Mouse (Mus musculus): ENCODE results near the gene Rubcn. TPM values are rescaled to one million over a fixed set of nuclear protein-coding genes. Genes with fewer than 3 reads are reported as not detected.
A peak's percentile ranks its signal among the peaks of the same experiment; 100 is the strongest.
"Not testable (repeated sequence)": the region's sequence is repeated elsewhere in the genome, so short reads cannot be mapped to it uniquely, and the experiment has no call there.

Rubcn gene
- polyA plus RNA-seq (2015; fragmentation: Nextera tagmentation; extraction: Ambion mirVana): 26.1 and 28.8 TPM in 2 replicates

DNA sequence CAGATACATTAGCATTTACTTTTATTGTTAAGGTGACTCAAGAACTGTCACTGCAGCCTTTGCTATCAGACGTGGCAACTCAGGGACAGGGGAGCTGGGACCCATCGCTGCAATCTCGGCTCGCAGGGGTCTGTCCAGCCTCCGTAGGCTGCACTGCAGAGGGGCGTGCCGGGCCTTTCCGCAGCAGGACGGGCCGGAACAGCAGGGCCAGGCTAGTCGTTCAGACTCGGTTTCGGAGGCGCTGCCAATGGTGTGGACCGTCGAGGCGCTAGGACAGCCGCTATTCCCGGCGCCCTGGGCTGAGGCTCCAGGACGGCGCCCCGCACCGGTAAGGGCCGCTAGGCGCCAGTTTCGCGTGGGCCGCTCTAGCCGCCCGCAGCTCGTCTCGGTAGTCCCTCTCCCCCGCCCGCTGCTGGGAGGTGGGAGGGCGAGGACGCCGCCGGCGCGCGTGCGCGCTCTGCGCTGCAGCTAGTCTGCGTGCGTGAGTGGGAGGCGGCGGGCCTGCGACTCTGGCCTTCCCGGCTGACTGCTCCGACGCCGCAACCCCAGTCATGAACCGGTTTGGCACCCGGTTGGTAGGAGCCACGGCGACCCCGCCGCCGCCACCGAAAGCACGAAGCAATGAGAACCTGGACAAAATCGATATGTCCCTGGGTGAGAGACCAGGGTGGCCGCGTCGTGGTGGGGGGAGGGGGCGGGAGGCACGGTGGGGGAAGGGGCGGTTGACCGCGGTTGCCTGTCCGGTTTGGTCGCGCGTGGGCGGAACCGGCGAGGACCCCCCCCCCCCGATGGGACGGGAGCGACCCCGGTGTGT lies at the start of gene Rubcn, which contains the start of gene Fyttd1:
TSS of gene Rubcn (minus strand) at position 424 of the 814 bp plus-strand sequence.
TSS of gene Fyttd1 (plus strand) at position 158 of the 814 bp plus-strand sequence.
- ATAC-seq (ENCODE audit: low FRiP score): peak; percentile 96
- H3K9me3 ChIP-seq: no peaks in the 10 kb centered on the region
- WGBS: under 1% methylated on average over 77 of the region's 83 CpGs
- H3K4me3 ChIP-seq: peak within 1 kb of the TSS; percentile 92
- peak within 1 kb of the TSS; percentile 96 for H3K9ac ChIP-seq
- peaks cover 34% of the 10 kb centered on the region for H3K4me1 ChIP-seq (replicated peaks)
- peak within 1 kb of the TSS; percentile 76 for H3K4me2 ChIP-seq
- H3K27me3 ChIP-seq: no peaks in the 10 kb centered on the region
- peak within 1 kb of the TSS; percentile 94 for H3K27ac ChIP-seq
- no peaks in the 10 kb centered on the region for H3K36me3 ChIP-seq

DNA sequence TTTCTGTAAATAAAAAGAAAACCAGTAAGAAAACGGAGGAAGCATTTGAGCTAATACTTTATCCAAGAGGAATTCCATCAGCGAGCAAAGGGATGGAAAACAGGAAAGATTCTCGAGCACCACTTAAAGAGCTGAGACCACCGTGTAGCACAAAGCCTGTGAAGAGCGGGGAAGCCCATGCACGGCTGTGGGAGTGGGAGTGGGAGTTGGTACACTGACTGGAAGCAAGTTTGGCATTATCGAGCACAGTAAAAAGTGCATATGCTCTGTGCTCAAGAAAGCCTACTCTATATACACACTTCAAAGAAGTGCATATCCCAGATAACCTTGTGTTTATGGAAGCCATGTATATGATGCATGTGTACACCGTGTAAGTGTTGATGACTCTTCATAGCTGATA lies 49.5 kb upstream of the Rubcn start:
- peaks cover 4% of the 10 kb centered on the region; the same call in 1 of the 2 replicates for H3K4me1 ChIP-seq (replicated peaks)
- H3K27me3 ChIP-seq: no peaks in the 10 kb centered on the region
- H3K4me2 ChIP-seq: no peak overlapping the region
- no peak overlapping the region for H3K27ac ChIP-seq
- no peak overlapping the region for H3K4me3 ChIP-seq
- H3K9me3 ChIP-seq: no peaks in the 10 kb centered on the region
- no peak for ATAC-seq (ENCODE audit: low FRiP score)
- H3K36me3 ChIP-seq: peaks cover 18% of the 10 kb centered on the region
- no peak overlapping the region for H3K9ac ChIP-seq
- 96% methylated on average over 8 of the region's 8 CpGs for WGBS

DNA sequence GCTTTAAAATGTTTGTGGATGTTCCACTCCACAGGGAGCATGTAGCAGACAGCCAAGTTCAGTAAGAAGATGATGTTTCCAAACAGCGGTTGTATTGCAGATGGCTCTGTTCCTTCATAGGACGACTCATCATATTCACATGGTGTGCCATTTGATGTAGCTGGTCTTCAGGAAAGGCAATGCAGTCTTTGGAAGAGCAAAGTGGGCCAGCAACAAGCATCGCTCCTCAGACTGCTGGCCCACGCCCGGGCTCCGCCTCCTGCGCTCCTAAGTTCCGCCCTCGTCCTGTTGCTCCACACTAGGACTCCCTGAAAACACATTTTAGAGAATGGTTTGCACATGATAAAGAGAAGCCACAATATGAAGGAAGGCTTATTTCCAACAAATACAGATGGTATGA lies 49.1 kb upstream of the Rubcn start:
- H3K27ac ChIP-seq; H3K4me3 ChIP-seq; H3K9me3 ChIP-seq; H3K27me3 ChIP-seq; H3K9ac ChIP-seq; H3K4me2 ChIP-seq; H3K4me1 ChIP-seq (replicated peaks); ATAC-seq (ENCODE audit: low FRiP score): not testable (repeated sequence)
- peaks cover 22% of the 10 kb centered on the region for H3K36me3 ChIP-seq
- 95% methylated on average over 9 of the region's 9 CpGs for WGBS

DNA sequence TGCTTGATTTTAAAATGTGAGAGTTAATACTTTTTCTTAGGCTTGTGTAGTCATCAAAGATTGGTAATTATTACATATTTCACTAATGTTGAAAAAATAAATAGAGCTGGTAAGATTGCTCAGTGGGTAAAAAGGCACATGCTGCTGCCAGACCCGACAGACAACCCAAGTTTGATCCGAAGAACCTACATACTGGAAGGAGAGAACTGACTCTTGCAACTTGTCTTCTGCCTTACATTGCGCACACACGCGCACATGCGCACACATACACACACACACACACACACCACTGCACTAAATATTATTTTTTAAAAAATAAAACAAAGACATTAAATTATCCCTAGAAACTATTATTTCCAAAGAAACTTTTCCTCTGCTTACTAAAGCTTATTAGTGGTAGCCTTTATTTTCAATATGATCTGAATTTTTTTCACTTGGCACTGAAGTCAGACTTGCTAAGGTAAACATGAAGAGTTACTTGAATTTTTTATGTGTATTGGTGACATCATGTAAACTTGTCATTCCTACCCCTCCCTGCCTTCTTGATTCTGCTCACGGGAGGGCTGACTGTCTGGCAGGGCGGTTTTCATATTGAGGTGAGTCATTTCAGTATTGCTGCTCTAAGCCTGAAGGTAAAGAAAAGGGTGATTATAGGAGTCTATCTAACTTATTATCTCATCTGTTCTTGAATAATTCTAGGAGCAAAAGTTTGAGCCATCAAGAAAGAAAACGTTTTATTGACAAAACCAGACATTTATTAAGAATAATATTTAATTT lies 37.9 kb upstream of the Rubcn start:
- ATAC-seq (ENCODE audit: low FRiP score): no peak
- no peak overlapping the region for H3K9ac ChIP-seq
- WGBS: 73% methylated on average over 9 of the region's 9 CpGs
- H3K36me3 ChIP-seq: no peaks in the 10 kb centered on the region
- H3K27ac ChIP-seq: no peak overlapping the region
- H3K9me3 ChIP-seq: no peaks in the 10 kb centered on the region
- H3K4me2 ChIP-seq: peak overlapping the region; percentile 74
- H3K4me1 ChIP-seq (replicated peaks): peaks cover 17% of the 10 kb centered on the region
- no peaks in the 10 kb centered on the region for H3K27me3 ChIP-seq
- peak overlapping the region; percentile 76 for H3K4me3 ChIP-seq

DNA sequence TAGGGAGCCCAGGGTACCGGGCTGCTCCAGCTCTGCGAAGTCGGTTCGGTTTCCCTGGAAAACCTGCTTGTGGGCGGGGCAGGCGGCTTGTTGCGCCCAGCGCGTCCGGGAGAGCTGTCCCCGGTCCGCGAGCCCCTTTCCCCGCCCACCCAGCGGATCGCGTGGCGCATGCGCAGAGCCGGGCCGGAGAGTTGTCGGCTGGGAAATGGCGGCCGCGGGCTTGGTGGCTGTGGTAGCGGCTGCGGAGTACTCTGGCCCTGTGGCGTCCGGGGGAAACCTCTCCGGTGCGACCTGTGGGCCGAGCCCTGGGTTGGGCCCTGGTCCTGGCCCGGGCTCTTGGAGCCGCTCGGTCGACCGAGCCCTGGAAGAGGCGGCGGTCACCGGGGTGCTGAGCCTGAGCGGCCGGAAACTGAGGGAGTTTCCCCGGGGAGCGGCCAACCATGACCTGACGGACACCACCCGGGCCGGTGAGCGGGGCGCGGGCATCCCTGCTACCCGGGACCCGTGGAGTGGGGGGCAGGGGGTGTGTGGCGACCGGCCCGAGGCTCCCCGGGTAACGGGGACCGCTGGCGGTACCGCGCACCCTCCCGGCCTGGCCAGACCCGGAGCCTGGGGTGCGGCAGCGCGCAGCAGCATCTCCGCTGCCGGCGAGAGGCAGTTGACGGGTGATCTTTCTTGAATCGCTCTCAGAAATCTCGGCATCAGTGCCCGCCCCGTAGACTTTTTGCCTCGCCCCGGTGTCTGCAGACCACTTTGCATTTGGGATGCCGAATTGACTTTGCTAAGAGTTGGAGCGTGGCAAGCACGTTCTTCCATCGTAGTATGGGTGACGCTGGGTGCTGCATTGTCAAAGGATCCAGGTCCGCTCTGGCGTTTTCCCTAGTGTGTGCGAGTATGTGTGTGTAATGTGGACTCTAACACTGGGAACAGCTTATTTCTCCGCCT lies 36.6 kb upstream of the Rubcn start, which contains the start of gene Lrch3:
TSS of gene Lrch3 (plus strand) at position 164 of the 945 bp plus-strand sequence.
- Histone ChIP-seq H3K4me3 (peak within 1 kb of the TSS; percentile 76), H3K36me3 (no peaks in the 10 kb centered on the region), H3K27me3 (no peaks in the 10 kb centered on the region), H3K4me1 (replicated peaks) (peaks cover 17% of the 10 kb centered on the region), H3K9ac (peak within 1 kb of the TSS; percentile 93), H3K4me2 (peak within 1 kb of the TSS; percentile 74), H3K9me3 (no peaks in the 10 kb centered on the region), H3K27ac (peak within 1 kb of the TSS; percentile 93)
- WGBS: under 1% methylated on average over 84 of the region's 85 CpGs
- ATAC-seq (ENCODE audit: low FRiP score): peak; percentile 93

DNA sequence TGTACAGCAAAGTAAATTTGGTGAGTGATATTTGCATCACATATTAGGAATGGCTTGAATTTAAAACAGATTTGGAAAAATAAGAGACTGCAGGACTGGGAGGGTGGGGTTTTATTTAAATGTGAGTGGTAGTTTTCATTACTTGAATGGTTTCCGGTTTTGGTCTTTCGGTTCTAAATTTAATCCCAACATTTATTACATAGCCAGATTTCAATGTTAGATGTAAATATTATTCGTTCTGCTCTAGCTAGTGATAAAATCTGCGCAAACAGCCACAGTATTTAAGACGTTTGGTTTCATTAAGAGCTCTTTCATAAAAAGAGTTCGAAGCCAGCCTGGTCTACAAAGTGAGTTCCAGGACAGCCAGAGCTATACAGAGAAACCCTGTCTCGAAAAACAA lies 35.6 kb upstream of the Rubcn start:
- no peak overlapping the region for H3K9ac ChIP-seq
- H3K4me1 ChIP-seq (replicated peaks): peaks cover 17% of the 10 kb centered on the region
- no peak for ATAC-seq (ENCODE audit: low FRiP score)
- H3K9me3 ChIP-seq: no peaks in the 10 kb centered on the region
- no peaks in the 10 kb centered on the region for H3K27me3 ChIP-seq
- no peak overlapping the region for H3K27ac ChIP-seq
- no peak overlapping the region for H3K4me3 ChIP-seq
- no peaks in the 10 kb centered on the region for H3K36me3 ChIP-seq
- 66% methylated on average over 7 of the region's 7 CpGs for WGBS
- peak overlapping the region; percentile 74 for H3K4me2 ChIP-seq

DNA sequence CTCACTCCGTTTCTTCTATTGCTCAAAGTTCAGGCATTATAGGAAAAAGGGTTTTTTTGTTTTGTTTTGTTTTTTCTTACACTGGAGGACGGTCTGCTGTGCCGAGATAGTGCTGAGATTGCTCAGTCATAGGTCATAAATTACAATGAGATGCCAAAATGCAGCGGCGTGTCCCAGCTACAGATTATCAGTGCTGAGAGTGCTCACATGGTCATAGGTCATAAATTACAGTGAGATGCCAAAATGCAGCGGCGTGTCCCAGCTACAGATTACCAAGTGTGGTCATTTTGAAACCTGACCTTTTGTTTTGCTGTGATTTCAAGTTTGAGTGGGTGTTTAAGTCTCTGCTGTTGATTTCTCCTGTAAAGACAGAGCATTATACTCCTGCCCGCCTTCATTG lies 29.2 kb upstream of the Rubcn start:
- WGBS: 89% methylated on average over 8 of the region's 8 CpGs
- Histone ChIP-seq H3K4me3 (no peak overlapping the region), H3K36me3 (peaks cover 26% of the 10 kb centered on the region), H3K9me3 (no peaks in the 10 kb centered on the region), H3K4me2 (no peak overlapping the region), H3K4me1 (replicated peaks) (no peaks in the 10 kb centered on the region), H3K9ac (no peak overlapping the region), H3K27me3 (no peaks in the 10 kb centered on the region), H3K27ac (no peak overlapping the region)
- no peak for ATAC-seq (ENCODE audit: low FRiP score)

DNA sequence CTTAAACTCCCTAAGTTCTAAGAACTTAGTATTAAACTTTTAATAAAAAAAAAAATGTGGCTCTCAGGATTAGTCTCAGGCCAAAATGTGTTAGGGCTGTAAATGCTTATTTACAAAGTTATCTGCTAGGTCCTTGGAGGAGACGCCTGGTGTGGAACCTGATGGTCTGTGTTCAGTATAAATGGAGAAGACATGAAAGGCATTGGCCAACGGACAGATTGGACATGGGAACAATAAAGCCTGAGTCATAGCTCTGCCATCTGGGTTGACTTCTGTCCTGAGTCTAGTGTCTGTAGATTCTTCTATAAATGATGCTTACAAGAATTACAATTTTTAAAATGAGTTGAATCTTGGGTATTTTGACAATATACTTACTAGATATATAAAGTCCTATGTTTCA lies 28.6 kb upstream of the Rubcn start:
- Histone ChIP-seq H3K36me3 (peaks cover 29% of the 10 kb centered on the region), H3K4me1 (replicated peaks) (no peaks in the 10 kb centered on the region), H3K9ac (no peak overlapping the region), H3K27me3 (no peaks in the 10 kb centered on the region), H3K9me3 (no peaks in the 10 kb centered on the region), H3K4me3 (no peak overlapping the region), H3K27ac (no peak overlapping the region), H3K4me2 (no peak overlapping the region)
- 91% methylated on average over 2 of the region's 2 CpGs for WGBS
- ATAC-seq (ENCODE audit: low FRiP score): no peak

DNA sequence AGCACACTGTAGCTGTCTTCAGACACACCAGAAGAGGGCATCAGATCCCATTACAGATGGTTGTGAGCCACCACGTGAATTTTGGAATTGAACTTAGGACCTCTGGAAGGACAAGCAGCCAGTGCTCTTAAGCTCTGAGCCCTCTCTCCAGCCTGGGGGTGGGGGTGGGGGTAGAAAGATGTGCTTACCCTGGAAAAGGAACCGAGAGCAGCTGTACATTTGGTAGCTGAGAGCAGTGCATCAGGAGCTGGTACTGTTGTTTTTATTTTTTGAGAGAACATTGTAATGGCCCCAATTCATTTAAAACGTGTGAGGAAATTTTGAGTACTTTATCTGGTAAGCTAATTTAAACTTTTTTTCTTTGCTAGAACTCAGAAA lies 24.5 kb upstream of the Rubcn start:
- Histone ChIP-seq H3K4me3 (no peak overlapping the region), H3K36me3 (peaks cover 55% of the 10 kb centered on the region), H3K9ac (no peak overlapping the region), H3K9me3 (no peaks in the 10 kb centered on the region), H3K27me3 (no peaks in the 10 kb centered on the region), H3K27ac (no peak overlapping the region), H3K4me2 (no peak overlapping the region), H3K4me1 (replicated peaks) (no peaks in the 10 kb centered on the region)
- 75% methylated on average over 3 of the region's 3 CpGs for WGBS
- ATAC-seq (ENCODE audit: low FRiP score): no peak

DNA sequence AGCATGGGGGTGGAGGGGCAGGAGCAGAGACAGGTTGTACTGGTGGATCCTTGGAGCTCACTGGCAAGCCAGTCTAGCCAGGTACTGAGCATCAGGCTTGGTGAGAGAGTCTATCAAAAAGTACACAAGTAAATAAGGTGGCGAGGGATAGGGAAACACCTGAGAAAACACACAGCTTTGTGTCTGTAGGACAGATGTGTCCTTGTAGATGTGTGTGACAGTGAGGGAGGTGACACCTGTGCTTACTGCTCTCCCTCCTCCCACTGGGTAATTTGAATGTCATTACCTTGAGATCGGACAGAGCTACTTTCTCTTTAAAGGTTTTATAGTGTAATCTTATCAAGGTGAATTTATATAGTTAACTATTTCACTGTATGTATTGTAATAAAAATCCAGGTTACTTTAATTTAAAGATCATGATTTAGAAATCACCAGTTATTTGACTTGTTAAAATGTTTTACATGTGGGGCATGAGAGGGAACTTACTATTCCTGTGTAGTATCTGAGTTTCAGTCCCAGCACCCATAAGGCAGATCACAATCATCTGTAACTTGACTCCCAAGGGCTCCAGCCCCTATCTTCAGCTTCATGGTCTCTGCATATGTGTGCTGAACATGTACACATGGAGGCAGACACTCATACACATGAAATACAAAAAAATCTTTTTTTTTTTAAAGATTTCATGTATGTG lies 23.9 kb upstream of the Rubcn start:
- H3K9me3 ChIP-seq: no peaks in the 10 kb centered on the region
- no peak overlapping the region for H3K4me2 ChIP-seq
- peaks cover 50% of the 10 kb centered on the region for H3K36me3 ChIP-seq
- no peak overlapping the region for H3K4me3 ChIP-seq
- H3K27ac ChIP-seq: no peak overlapping the region
- H3K9ac ChIP-seq: no peak overlapping the region
- H3K27me3 ChIP-seq: no peaks in the 10 kb centered on the region
- 88% methylated on average over 2 of the region's 2 CpGs for WGBS
- ATAC-seq (ENCODE audit: low FRiP score): no peak
- no peaks in the 10 kb centered on the region for H3K4me1 ChIP-seq (replicated peaks)

DNA sequence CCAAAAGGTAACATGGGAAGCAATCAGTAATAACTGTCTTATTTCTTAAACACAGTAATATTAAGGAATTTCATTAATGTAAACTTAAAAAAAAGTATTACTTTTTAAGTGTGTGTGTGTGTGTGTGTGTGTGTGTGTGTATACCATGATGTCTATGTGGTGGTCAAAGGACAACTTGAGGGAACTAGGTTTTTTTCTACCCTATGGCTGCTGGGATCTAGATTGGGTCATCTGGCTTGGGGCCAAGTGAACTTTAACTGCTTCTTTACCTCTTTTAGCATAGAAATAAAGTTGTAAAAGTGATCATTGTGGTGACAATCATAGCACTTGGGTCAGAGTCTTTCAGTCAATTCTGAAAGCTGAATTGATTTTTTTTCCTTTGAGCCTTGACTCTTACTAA lies 18.6 kb upstream of the Rubcn start:
- H3K4me3 ChIP-seq: no peak overlapping the region
- H3K36me3 ChIP-seq: peaks cover 67% of the 10 kb centered on the region
- ATAC-seq (ENCODE audit: low FRiP score): no peak
- no peak overlapping the region for H3K27ac ChIP-seq
- no peaks in the 10 kb centered on the region for H3K9me3 ChIP-seq
- H3K27me3 ChIP-seq: no peaks in the 10 kb centered on the region
- no peak overlapping the region for H3K4me2 ChIP-seq
- no peak overlapping the region for H3K9ac ChIP-seq
- no peaks in the 10 kb centered on the region for H3K4me1 ChIP-seq (replicated peaks)
